Mouse (Mus musculus) cerebellum, adult 2 months (tissue): ENCODE measurements around the gene Shld2. TPM values are rescaled to one million over a fixed set of nuclear protein-coding genes. Genes with fewer than 3 reads are reported as not detected.

Source experiments
- DNase-seq, 2 experiments: peaks; one replicate each; pipeline ENCODE4 v3.0.0; 2021
- H3K27ac ChIP-seq: fragments of 200-500 bp; 2 replicates; pipeline ENCODE4 v1.5.1; 2012; ENCODE audit warnings: low read length, control low read depth, inconsistent platforms; ENCODE audit not compliant: insufficient read depth
- H3K27me3 ChIP-seq: fragments of 200-500 bp; 2 replicates; pipeline ENCODE4 v1.6.1; 2012; ENCODE audit warnings: inconsistent platforms, mild to moderate bottlenecking, low read length, moderate library complexity; ENCODE audit not compliant: control insufficient read depth, insufficient read depth
- H3K4me1 ChIP-seq: fragments of 200-500 bp; 2 replicates; pipeline ENCODE4 v1.6.1; 2011; ENCODE audit warnings: low read length; ENCODE audit not compliant: control insufficient read depth, insufficient read depth
- H3K4me3 ChIP-seq: fragments of 200-500 bp; replicated peaks from 2 replicates; pipeline ENCODE3; 2011; ENCODE audit warnings: mild to moderate bottlenecking, low read depth, low read length, control low read depth; ENCODE audit not compliant: insufficient read depth
- CTCF ChIP-seq: fragments of 200-500 bp; IDR thresholded peaks from 2 replicates; pipeline ENCODE4 v1.5.1; 2011; ENCODE audit warnings: low read depth, mild to moderate bottlenecking, control low read depth, low read length, moderate library complexity, borderline replicate concordance; ENCODE audit not compliant: insufficient read depth
- POLR2A ChIP-seq: fragments of 200-500 bp; IDR thresholded peaks from 2 replicates; pipeline ENCODE4 v1.6.1; 2011; ENCODE audit warnings: low read length, control low read depth, borderline replicate concordance; ENCODE audit not compliant: insufficient read depth
- WGBS: fragments of 180-500 bp; shearing (Covaris S2); methylation state at CpG from one replicate; pipeline ENCODE4 v1.1.7; 2018; 5-methylcytosine and 5-hydroxymethylcytosine counted together
- polyA plus RNA-seq: library from polyadenylated mRNA; depleted of rRNA; stranded (reverse); fragments of >200 nt; gene quantifications from 2 replicates; pipeline ENCODE4 v1.2.3, GENCODE M21; 2012; rRNA removed

Shld2 gene
- polyA plus RNA-seq: 4.3 and 4.5 TPM in 2 replicates

GRCm38 (mm10) chr14:34310234-34310965, at the start of gene Shld2, which contains the start of gene Glud1:
Shld2 (minus strand) TSS chr14:34310493.
Glud1 (plus strand) TSS chr14:34310727.
- H3K27me3 ChIP-seq: no peaks in the 10 kb centered on the region
- TF ChIP-seq POLR2A (peak; percentile 63), CTCF (no peak)
- H3K4me3 ChIP-seq: peak within 1 kb of the TSS; percentile 90
- under 1% methylated on average over 76 of the region's 100 CpGs for WGBS
- DNase-seq: peak; percentile 96 to 97
- H3K4me1 ChIP-seq: no peaks in the 10 kb centered on the region; the same call in 1 of the 2 replicates
- H3K27ac ChIP-seq: peak within 1 kb of the TSS; percentile 86

GRCm38 (mm10) chr14:34359676-34360244, 49.5 kb upstream of the Shld2 start:
- WGBS: 62% methylated on average over 5 of the region's 5 CpGs

GRCm38 (mm10) chr14:34357671-34358455, 47.6 kb upstream of the Shld2 start:
- Histone ChIP-seq H3K4me3 (no peak overlapping the region), H3K4me1 (no peaks in the 10 kb centered on the region), H3K27ac (no peak overlapping the region), H3K27me3 (no peaks in the 10 kb centered on the region)
- 77% methylated on average over 7 of the region's 7 CpGs for WGBS
- no peak for DNase-seq
- TF ChIP-seq CTCF (no peak), POLR2A (no peak)

More at GRCm38 (mm10) chr14:34359676-34360244, 49.5 kb upstream of the Shld2 start:
- Histone ChIP-seq H3K27ac (no peak overlapping the region), H3K27me3 (no peaks in the 10 kb centered on the region), H3K4me3 (no peak overlapping the region), H3K4me1 (peaks cover 2% of the 10 kb centered on the region; the same call in 1 of the 2 replicates)
- no peak for TF ChIP-seq CTCF
- TF ChIP-seq POLR2A: no peak
- DNase-seq: no peak

- Histone ChIP-seq H3K4me1 (no peaks in the 10 kb centered on the region), H3K27ac (no peak within 1 kb of the TSS), H3K4me3 (no peak within 1 kb of the TSS), H3K27me3 (no peaks in the 10 kb centered on the region)
- TF ChIP-seq CTCF (no peak), POLR2A (no peak)
- 84% methylated on average over 6 of the region's 6 CpGs for WGBS
- no peak for DNase-seq
These were observed 45.0 kb upstream of the Shld2 start, which contains the start of gene Fam25c for GRCm38 (mm10) chr14:34355301-34355700. Fam25c (minus strand) TSS chr14:34355433.

- Histone ChIP-seq H3K4me3 (no peak overlapping the region), H3K27me3 (no peaks in the 10 kb centered on the region), H3K4me1 (no peaks in the 10 kb centered on the region), H3K27ac (no peak overlapping the region)
- TF ChIP-seq POLR2A (no peak), CTCF (no peak)
- 89% methylated on average over 4 of the region's 4 CpGs for WGBS
- no peak for DNase-seq
These were observed 44.2 kb upstream of the Shld2 start for GRCm38 (mm10) chr14:34354456-34354855.

GRCm38 (mm10) chr14:34353326-34353725, 43.0 kb upstream of the Shld2 start:
- Histone ChIP-seq H3K27ac (no peak overlapping the region), H3K4me1 (no peaks in the 10 kb centered on the region), H3K4me3 (no peak overlapping the region), H3K27me3 (no peaks in the 10 kb centered on the region)
- 90% methylated on average over 3 of the region's 3 CpGs for WGBS
- no peak for DNase-seq
- TF ChIP-seq CTCF (no peak), POLR2A (no peak)

GRCm38 (mm10) chr14:34352523-34352922, 42.2 kb upstream of the Shld2 start:
- Histone ChIP-seq H3K4me3 (no peak overlapping the region), H3K27me3 (no peaks in the 10 kb centered on the region), H3K27ac (no peak overlapping the region), H3K4me1 (no peaks in the 10 kb centered on the region)
- TF ChIP-seq POLR2A (no peak), CTCF (no peak)
- no peak for DNase-seq
- WGBS: 61% methylated on average over 6 of the region's 6 CpGs
